Mouse (Mus musculus) forebrain, embryonic 11.5 days (tissue): Measurements from ENCODE around the gene Hrc. TPM values are rescaled to one million over a fixed set of nuclear protein-coding genes. Genes with fewer than 3 reads are reported as not detected.

Source experiments
- ATAC-seq: fragments of 200-750 bp; cut with Nextera tagmentation; replicated peaks from 2 replicates; pipeline ENCODE4 v1.8.0; 2017; ENCODE audit warnings: moderate TSS enrichment; ENCODE audit not compliant: low FRiP score
- DNase-seq: peaks from one replicate; pipeline ENCODE4 v3.0.0-alpha.2; 2017; ENCODE audit warnings: low spot score
- H3K27ac ChIP-seq: fragments of 300-500 bp; sonication (generic); 2 replicates; pipeline ENCODE4 v1.5.1; 2014; ENCODE audit warnings: low read depth, low read length
- H3K27me3 ChIP-seq: fragments of 300-500 bp; sonication (generic); 2 replicates; pipeline ENCODE4 v1.6.1; 2014; ENCODE audit warnings: mild to moderate bottlenecking, low read length, mixed read lengths; ENCODE audit not compliant: control insufficient read depth, insufficient read depth
- H3K36me3 ChIP-seq: fragments of 300-500 bp; sonication (generic); 2 replicates; pipeline ENCODE4 v1.6.1; 2014; ENCODE audit warnings: mild to moderate bottlenecking, low read length, moderate library complexity, mixed read lengths; ENCODE audit not compliant: control insufficient read depth, insufficient read depth
- H3K4me1 ChIP-seq: fragments of 300-500 bp; sonication (generic); replicated peaks from 2 replicates; pipeline ENCODE4 v1.6.1; 2014; ENCODE audit warnings: low read length, mixed read lengths; ENCODE audit not compliant: control insufficient read depth, insufficient read depth
- H3K4me2 ChIP-seq: fragments of 300-500 bp; sonication (generic); 2 replicates; pipeline ENCODE4 v1.6.1; 2014; ENCODE audit warnings: low read depth, mild to moderate bottlenecking, low read length, moderate library complexity, mixed read lengths; ENCODE audit not compliant: severe bottlenecking
- H3K4me3 ChIP-seq: fragments of 300-500 bp; sonication (generic); 2 replicates; pipeline ENCODE4 v1.5.1; 2014; ENCODE audit warnings: low read depth, low read length
- H3K9ac ChIP-seq: fragments of 300-500 bp; sonication (generic); 2 replicates; pipeline ENCODE4 v1.6.1; 2014; ENCODE audit warnings: low read length
- H3K9me3 ChIP-seq: fragments of 300-500 bp; sonication (generic); 2 replicates; pipeline ENCODE4 v1.6.1; 2016; ENCODE audit warnings: low read length, mixed read lengths; ENCODE audit not compliant: control insufficient read depth
- WGBS: fragments of 180-500 bp; shearing (Covaris S2); extraction: QIAGEN DNeasy Blood & Tissue Kit; methylation state at CpG from one replicate; pipeline ENCODE4 v1.1.7; 2014; 5-methylcytosine and 5-hydroxymethylcytosine counted together
- polyA plus RNA-seq: library from polyadenylated mRNA; unstranded; fragments of >200 nt; fragmentation: Nextera tagmentation; extraction: Ambion mirVana; gene quantifications from 2 replicates; pipeline ENCODE4 v1.2.1, GENCODE M21; 2014

Hrc gene
- polyA plus RNA-seq, 1 experiment from 2014 or later = not detected

DNA sequence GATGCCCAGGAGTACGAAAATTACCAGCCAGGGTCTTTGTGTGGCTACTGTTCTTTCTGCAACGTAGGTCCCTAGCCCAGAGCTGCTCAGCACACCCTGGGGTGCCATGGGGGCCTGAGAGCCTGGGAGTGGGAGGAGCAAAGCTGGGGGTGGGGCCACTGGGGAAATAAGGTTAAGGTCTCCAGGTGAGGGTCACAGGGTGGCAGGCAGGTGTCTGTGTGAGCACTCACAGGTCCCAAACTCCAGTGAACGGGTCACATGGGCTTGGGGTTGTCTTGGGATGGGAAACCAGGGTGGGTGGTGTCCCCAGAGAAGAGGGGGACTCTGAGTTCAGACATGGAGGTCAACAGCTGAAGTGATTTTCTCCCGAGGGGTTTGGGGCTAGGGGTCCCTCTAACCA, 2.4 kb downstream of the Hrc start:
- no peak overlapping the region for H3K27ac ChIP-seq
- no peak overlapping the region for H3K9ac ChIP-seq
- no peak for DNase-seq
- no peaks in the 10 kb centered on the region for H3K9me3 ChIP-seq
- no peak for ATAC-seq
- H3K27me3 ChIP-seq = 0 out of 2 replicates have a peak, but pooled peaks cover 6% of the 10 kb centered on the region
- peaks cover 23% of the 10 kb centered on the region for H3K4me1 ChIP-seq
- 12% methylated on average over 4 of the region's 4 CpGs for WGBS
- no peak overlapping the region for H3K4me2 ChIP-seq
- no peaks in the 10 kb centered on the region for H3K36me3 ChIP-seq
- no peak overlapping the region for H3K4me3 ChIP-seq

GRCm38 (mm10) chr7:45338161-45338911, 3.2 kb downstream of the Hrc start:
- Histone ChIP-seq H3K9me3 (no peaks in the 10 kb centered on the region), H3K9ac (peak overlapping the region; percentile 74; the same call in 1 of the 2 replicates), H3K27me3 (0 out of 2 replicates have a peak, but pooled peaks cover 6% of the 10 kb centered on the region), H3K27ac (no peak overlapping the region), H3K4me2 (peak overlapping the region; percentile 92; the same call in 1 of the 2 replicates), H3K36me3 (no peaks in the 10 kb centered on the region), H3K4me1 (peaks cover 17% of the 10 kb centered on the region), H3K4me3 (no peak overlapping the region)
- DNase-seq (no peak), ATAC-seq (no peak)
- 2% methylated on average over 14 of the region's 14 CpGs for WGBS

- DNase-seq (peak; percentile 89), ATAC-seq (peak; percentile 85)
- Histone ChIP-seq H3K9ac (peak overlapping the region; percentile 74), H3K9me3 (no peaks in the 10 kb centered on the region), H3K36me3 (no peaks in the 10 kb centered on the region), H3K27ac (no peak overlapping the region), H3K4me1 (peaks cover 17% of the 10 kb centered on the region), H3K4me3 (peak overlapping the region; percentile 49), H3K27me3 (0 out of 2 replicates have a peak, but pooled peaks cover 5% of the 10 kb centered on the region), H3K4me2 (peak overlapping the region; percentile 92)
- under 1% methylated on average over 37 of the region's 39 CpGs for WGBS
These were observed 4.4 kb downstream of the Hrc start for GRCm38 (mm10) chr7:45339410-45340065.

GRCm38 (mm10) chr7:45340066-45340442, 5.0 kb downstream of the Hrc start:
- no peaks in the 10 kb centered on the region for H3K36me3 ChIP-seq
- H3K27me3 ChIP-seq = 0 out of 2 replicates have a peak, but pooled peaks cover 3% of the 10 kb centered on the region
- ATAC-seq = no peak
- no peaks in the 10 kb centered on the region for H3K9me3 ChIP-seq
- H3K4me3 ChIP-seq = peak overlapping the region; percentile 49
- peak overlapping the region; percentile 92 for H3K4me2 ChIP-seq
- H3K9ac ChIP-seq = peak overlapping the region; percentile 74; the same call in 1 of the 2 replicates
- DNase-seq = no peak
- H3K27ac ChIP-seq = no peak overlapping the region
- peaks cover 17% of the 10 kb centered on the region for H3K4me1 ChIP-seq
- 3% methylated on average over 11 of the region's 11 CpGs for WGBS

- Histone ChIP-seq H3K27ac (no peak overlapping the region), H3K36me3 (no peaks in the 10 kb centered on the region), H3K4me3 (peak overlapping the region; percentile 49), H3K9me3 (no peaks in the 10 kb centered on the region), H3K9ac (peak overlapping the region; percentile 74), H3K4me1 (peaks cover 17% of the 10 kb centered on the region), H3K27me3 (0 out of 2 replicates have a peak, but pooled peaks cover 3% of the 10 kb centered on the region), H3K4me2 (peak overlapping the region; percentile 92)
- ATAC-seq = no peak; the same call in 1 of the 2 replicates
- 0% methylated on average over 11 of the region's 11 CpGs for WGBS
- peak; percentile 76 for DNase-seq
These were observed 5.6 kb downstream of the Hrc start for GRCm38 (mm10) chr7:45340669-45341068.

DNA sequence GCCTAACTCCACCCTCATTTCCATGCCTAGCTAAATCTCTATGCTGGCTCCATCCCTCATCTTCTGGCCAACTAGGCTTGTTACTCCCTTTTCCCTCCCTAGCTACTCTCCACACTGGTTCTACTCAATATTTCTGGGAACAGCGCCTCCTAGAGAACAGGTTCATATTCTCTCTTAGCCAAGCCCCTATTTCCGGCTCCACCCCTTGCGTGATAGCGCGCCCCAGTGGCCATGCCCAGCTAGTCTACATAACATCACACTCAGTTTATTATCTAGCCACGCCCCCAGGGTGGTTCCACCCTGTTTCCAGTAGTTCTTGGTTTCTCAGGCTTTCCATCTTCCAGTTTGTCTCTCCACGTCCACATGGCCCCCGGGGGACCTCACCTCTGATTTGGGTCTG, 6.2 kb downstream of the Hrc start:
- WGBS = 4% methylated on average over 8 of the region's 8 CpGs
- Histone ChIP-seq H3K4me2 (peak overlapping the region; percentile 92; the same call in 1 of the 2 replicates), H3K4me3 (no peak overlapping the region), H3K9ac (no peak overlapping the region), H3K4me1 (peaks cover 17% of the 10 kb centered on the region), H3K36me3 (no peaks in the 10 kb centered on the region; the same call in 1 of the 2 replicates), H3K27me3 (0 out of 2 replicates have a peak, but pooled peaks cover 3% of the 10 kb centered on the region), H3K9me3 (no peaks in the 10 kb centered on the region), H3K27ac (no peak overlapping the region)
- DNase-seq (peak; percentile 83), ATAC-seq (peak; percentile 10; the same call in 1 of the 2 replicates)

GRCm38 (mm10) chr7:45342081-45342480, 7.0 kb downstream of the Hrc start:
- H3K9ac ChIP-seq = no peak overlapping the region
- no peaks in the 10 kb centered on the region for H3K9me3 ChIP-seq
- no peaks in the 10 kb centered on the region; the same call in 1 of the 2 replicates for H3K36me3 ChIP-seq
- H3K27me3 ChIP-seq = 0 out of 2 replicates have a peak, but pooled peaks cover 3% of the 10 kb centered on the region
- H3K4me2 ChIP-seq = no peak overlapping the region
- H3K4me3 ChIP-seq = no peak overlapping the region
- H3K27ac ChIP-seq = no peak overlapping the region
- peaks cover 17% of the 10 kb centered on the region for H3K4me1 ChIP-seq
- 90% methylated on average over 11 of the region's 11 CpGs for WGBS
- DNase-seq (no peak), ATAC-seq (no peak)

GRCm38 (mm10) chr7:45343543-45343942, 8.5 kb downstream of the Hrc start:
- H3K4me2 ChIP-seq = no peak overlapping the region
- H3K36me3 ChIP-seq = no peaks in the 10 kb centered on the region; the same call in 1 of the 2 replicates
- H3K27me3 ChIP-seq = no peaks in the 10 kb centered on the region
- ATAC-seq (no peak), DNase-seq (no peak)
- no peak overlapping the region for H3K4me3 ChIP-seq
- peaks cover 17% of the 10 kb centered on the region for H3K4me1 ChIP-seq
- no peak overlapping the region for H3K27ac ChIP-seq
- no peaks in the 10 kb centered on the region for H3K9me3 ChIP-seq
- no peak overlapping the region for H3K9ac ChIP-seq
- 24% methylated on average over 13 of the region's 13 CpGs for WGBS
